ENCODE assay signal across 14 mouse cellular contexts in genomic region chr16:76644281-76644680, GRCm38 (mm10).
"Had no signal": no experiment of that assay in that cellular context is flagged by ENCODE, and none has a peak within 500 bp of the region (broad histone marks: within the 10 kb centered on the region; RNA-seq: fewer than 3 reads in every experiment).

No protein-coding gene starts in this region.

- H3K4me3 ChIP-seq: kidney, embryonic 15.5 days; midbrain, embryonic 13.5 days; myocyte; neural tube, embryonic 12.5 days had no signal

- H3K4me1 ChIP-seq: kidney, embryonic 15.5 days; midbrain, embryonic 13.5 days; neural tube, embryonic 12.5 days had no signal

- H3K27ac ChIP-seq: kidney, embryonic 15.5 days; liver, embryonic 14.5 days; midbrain, embryonic 13.5 days; neural tube, embryonic 12.5 days; stomach, postnatal 0 days had no signal

- H3K9me3 ChIP-seq: kidney, embryonic 15.5 days; midbrain, embryonic 13.5 days; neural tube, embryonic 12.5 days had no signal

- H3K9ac ChIP-seq: kidney, embryonic 15.5 days; liver, embryonic 14.5 days; midbrain, embryonic 13.5 days; neural tube, embryonic 12.5 days had no signal

- DNase-seq: kidney, adult 2 months; kidney, postnatal 14 days; lung, adult 2 months; lung, postnatal 36 days; right cerebral cortex, postnatal 14 days; thymus, postnatal 4 days had no signal

- H3K36me3 ChIP-seq: kidney, embryonic 15.5 days; midbrain, embryonic 13.5 days; neural tube, embryonic 12.5 days had no signal

- H3K27me3 ChIP-seq: kidney, embryonic 15.5 days; midbrain, embryonic 13.5 days; neural tube, embryonic 12.5 days had no signal

- H3K4me2 ChIP-seq: kidney, embryonic 15.5 days; midbrain, embryonic 13.5 days; neural tube, embryonic 12.5 days had no signal

- ATAC-seq: intestine, embryonic 16.5 days; lung, postnatal 0 days; midbrain, embryonic 13.5 days had no signal
